Mouse (Mus musculus) lung, adult 18-20 months (tissue): ENCODE measurements around the gene Cnn2.

Source experiments
- DNase-seq, 2 experiments: peaks; one replicate each; pipeline ENCODE4 v3.0.0; 2022; ENCODE audit warnings: mixed read lengths in 2 of 2

Cnn2 gene

DNA sequence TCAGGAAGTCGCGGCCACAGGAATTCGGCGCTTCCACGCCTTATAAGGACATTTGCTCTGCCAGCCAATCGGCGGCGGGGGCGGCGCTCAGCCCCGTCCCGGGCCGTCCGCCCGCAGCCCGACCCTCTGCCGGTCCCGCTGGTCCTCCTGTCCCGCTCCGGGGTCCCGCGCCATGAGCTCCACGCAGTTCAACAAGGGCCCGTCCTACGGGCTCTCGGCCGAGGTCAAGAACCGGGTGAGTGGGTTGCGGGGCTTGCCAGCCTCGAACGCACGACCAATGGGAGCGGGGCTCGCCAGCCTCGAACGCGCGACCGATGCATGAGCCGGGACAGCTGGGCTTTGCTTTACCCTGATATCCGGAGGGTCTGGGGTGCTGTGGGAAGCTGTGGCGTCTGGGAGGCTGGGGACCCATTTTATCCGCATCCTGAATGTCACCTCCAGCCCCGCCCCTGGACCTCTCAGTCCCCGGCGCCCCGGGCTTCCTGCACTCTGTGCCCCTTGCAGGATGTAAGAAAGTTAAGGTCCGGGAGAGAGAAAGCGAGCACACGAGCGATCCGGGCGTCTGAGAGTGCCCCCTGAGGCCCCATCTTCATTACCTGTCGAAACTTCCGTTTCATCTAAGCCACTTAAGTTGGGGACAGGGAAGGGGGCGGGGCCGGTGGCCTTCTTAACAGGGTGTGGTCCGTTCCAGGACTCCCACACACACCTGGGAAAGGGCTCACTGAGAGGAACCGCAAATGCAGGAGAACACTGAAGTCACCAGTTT, at the start of gene Cnn2:
TSS of gene Cnn2 (plus strand) at position 79 of the 766 bp plus-strand sequence.
- peak; percentile 82 to 89 for DNase-seq

DNA sequence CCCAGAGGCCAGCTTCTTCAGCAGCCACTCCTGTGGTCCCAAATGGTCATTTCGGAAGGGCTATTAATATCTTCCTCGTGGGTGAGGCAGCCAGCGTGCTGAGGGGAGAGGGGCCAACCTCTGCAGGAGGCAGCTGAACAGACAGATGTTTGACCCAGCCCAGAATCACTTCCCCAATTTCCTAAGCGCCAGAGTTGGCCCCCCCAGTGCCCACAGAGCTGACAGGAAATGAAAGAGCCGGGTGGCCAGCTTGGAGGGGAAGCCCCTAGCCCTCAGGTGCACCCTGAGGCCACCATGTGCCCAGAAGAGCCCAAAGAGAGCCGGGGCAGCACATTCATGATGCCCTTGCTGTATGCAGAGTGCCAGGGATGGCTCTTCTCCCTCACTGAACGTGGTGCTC, 47.6 kb upstream of the Cnn2 start:
- peak; percentile 48 to 61 for DNase-seq

DNA sequence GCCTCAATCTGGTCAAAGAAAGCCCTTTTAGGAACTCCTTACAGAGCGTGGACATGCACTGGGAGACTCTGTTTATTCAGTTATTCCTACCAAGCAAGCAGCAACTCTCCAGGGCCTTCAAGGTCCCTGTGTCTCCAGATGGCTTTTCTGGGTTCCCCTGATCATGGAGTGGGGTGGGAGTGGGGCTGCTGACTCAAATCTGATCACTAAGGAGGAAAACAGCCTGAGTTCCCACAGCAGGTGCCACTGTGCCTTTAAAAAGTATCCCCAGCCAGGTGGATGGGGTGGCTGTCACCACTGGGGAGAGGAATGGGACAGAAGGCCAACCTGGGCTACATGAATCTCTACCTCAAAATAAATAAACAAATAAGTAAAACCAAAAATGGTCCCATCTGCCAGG, 45.4 kb upstream of the Cnn2 start:
- DNase-seq, result no peak

DNA sequence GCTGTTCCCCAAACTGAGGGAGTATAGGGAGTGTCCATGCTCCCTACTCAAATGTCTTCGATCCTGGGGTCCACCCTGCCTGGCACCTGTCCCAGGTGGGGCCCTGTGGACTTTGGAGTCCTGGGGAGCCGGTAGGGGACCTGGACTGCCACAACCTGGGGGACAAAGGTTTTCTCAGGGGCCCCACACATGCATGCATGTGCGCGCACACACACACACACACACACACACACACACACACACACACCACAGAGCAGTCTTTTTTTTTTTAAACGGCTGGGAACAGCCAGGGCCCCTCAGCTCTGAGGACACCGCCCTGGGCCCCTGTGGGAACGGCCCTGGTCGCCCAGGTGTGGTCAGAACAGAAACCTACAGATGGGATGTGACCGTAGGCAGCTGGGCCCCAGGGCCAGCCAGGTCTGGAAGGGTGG, 44.9 kb upstream of the Cnn2 start:
- no peak for DNase-seq

DNA sequence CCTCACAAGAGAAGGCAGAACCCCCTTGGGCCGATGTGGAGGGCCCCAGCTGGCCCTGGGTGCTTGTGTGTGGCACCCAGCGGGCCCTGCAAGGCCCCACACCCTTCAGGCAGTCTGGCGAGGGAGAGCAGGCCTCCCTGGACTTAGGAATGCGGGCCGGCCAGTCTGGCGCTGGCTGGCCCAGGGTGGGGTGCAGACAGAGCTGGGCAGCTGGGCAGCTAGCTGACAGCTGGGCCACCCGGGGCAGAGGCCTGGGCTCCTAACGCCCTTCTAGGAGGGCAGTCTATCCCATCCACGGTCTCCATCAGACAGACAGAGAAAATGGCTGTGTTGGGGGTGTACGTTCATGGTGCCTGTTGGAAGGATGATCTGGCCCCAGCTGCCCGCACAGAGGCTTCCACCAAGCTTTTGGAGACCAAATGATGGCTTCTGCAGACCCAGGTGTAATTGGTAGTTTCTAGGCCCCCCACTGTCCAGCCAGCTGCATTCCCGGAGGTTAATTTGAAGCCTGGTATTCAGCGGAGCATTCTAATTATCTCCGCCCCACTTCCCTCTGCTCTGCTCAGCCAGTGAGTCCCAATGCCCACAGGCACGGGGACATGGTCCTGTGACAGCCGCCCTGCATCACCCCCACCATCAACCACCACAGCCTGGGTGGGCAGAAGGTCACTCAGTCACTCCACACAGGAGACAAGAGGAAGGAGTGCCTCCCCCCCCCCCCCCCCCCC, 42.7 kb upstream of the Cnn2 start:
- DNase-seq, result peak; percentile 56 to 71

DNA sequence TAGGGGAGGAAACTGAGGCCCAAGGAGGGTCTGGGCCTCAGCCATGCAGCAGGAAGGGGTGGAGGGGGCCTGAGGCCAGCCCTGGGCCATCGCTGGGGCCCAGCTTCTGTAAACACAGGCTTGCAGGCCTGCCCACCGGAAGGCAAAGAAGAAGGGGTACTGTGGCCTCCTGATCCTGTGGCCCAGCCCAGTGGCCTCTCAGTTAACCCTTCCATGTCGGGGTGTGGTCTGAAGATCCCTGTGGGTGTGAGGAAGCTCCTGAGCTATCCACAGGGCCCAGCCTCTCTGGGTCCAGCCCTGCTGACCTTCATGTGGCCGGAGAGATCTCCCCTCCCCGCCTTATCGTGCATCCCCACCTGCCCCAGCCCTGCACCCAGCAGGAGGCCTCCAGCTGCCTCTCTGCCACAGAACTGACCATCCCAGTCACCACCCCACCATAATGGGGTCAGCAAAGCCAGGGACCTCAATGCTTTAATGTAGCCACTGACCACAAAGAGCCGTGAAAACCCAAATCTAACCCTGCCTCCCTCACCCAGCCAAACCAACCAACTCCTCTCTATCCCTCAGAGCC, 41.5 kb upstream of the Cnn2 start:
- DNase-seq, result no peak

DNA sequence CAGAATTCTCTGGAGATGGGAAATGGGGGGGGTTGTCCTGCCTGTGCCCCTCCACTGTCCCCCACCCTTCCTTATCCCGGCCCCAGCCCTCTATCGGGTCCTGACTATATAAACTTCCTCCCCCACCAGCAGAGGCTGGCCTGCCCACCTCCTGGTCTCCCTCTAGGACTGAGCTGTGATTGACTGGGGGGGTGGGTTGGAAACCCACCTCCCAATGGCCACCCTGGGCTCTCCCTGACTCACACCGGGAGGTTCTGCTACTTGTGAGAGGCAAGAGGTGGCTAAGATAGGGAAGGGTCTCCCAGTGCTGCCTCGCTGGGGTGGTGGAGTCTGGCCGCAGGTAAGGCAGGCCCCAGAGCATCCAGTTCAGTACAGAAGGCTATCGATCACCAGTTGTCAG, 40.9 kb upstream of the Cnn2 start:
- DNase-seq, result no peak

DNA sequence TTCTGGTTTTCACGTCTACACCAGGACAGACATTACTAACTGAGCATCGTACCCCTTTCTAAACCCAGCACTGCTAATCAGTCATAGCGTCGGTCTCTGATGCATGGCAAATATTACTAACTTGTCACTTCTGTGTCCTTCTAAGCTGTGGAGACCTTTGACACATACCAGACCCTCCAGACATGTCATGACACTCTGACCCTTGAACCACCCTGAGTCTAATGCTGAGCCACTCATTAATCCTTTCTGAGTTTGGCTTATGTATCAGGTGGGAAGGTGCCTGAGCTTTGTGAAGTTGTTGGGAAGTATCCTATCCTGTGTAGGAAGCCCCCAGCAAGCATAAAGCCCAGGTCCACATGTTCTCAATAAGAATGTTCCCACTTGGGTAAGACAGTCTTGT, 38.5 kb upstream of the Cnn2 start:
- DNase-seq, result no peak

DNA sequence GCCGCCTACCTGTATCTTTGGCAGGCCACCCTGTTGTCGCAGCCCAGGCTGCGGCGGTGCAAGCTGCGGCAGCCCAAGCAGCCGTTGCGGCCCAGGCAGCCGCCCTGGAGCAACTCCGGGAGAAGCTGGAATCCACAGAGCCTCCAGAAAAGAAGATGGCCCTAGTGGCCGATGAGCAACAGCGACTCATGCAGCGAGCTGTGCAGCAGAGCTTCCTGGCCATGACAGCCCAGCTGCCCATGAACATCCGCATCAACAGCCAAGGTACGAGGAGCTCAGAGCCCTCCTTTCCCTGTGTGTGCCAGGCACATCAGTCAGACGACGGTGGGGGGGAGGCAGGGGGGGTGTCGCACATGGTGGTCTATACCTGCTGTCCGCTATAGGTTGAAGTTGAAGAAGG, 37.7 kb upstream of the Cnn2 start:
- no peak for DNase-seq

DNA sequence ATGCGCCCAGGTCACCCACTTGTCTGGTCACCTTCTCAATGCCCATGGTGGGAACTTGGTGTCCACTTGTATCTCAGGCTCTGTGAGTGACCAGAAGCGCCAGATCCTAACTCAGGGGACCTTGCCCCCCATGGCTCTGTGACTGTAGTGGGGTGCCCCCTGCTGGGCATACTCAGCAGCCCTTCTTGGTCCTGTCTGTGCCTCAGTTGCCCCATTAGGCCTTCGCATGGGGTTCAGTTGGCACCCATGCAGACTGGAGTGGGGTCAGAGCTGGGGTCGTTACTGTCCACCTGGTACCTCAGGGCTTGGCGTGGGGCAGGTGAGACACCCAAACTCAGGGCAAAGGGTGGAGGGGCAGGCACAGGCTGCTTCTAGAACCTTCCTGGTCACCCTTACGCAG, 34.4 kb upstream of the Cnn2 start:
- DNase-seq, result peak; percentile 34 to 57

DNA sequence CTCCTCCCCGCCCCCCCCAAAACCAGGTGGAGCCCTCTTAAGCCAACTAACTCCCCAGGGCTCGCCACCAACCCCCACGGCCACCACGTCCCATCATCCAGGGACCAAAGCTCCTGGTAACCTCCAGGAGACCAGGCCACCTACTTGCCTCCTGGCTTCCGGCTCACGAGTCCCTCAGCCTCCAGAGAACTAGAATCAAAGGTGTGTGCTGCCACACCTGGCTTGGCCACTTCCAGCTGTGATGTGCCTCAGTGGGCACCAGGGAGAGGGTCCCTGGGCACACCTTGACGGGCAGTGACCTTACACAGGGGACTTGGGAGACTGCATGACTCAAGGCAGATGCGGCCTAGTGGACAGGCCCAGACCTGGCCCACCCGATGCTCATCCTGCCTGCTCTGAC, 32.7 kb upstream of the Cnn2 start:
- DNase-seq, result no peak

DNA sequence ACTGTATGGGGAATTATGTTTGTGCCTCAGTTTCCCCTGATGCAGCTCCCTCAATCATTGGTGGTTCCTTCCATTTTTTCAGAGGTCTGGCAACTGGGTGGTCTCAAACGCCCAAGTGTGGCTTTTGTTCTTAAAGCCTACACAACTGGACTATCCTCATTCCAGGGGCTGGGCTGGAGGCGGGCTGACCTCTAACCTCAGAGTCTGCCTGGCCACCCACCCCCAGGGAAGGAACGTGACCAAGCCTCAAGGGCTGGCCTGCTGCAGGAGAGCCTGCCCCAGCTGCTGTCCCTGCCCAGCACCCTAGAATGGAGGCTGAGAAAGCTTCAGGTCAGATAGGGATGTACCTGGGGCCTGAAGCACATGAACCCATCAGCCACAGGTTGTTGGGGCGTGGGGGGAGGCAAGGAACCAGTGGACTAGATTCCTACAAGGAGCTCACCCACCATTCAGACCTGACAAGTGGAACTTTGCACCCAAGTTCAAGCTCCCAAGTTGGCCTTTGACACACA, 31.7 kb upstream of the Cnn2 start:
- no peak for DNase-seq

DNA sequence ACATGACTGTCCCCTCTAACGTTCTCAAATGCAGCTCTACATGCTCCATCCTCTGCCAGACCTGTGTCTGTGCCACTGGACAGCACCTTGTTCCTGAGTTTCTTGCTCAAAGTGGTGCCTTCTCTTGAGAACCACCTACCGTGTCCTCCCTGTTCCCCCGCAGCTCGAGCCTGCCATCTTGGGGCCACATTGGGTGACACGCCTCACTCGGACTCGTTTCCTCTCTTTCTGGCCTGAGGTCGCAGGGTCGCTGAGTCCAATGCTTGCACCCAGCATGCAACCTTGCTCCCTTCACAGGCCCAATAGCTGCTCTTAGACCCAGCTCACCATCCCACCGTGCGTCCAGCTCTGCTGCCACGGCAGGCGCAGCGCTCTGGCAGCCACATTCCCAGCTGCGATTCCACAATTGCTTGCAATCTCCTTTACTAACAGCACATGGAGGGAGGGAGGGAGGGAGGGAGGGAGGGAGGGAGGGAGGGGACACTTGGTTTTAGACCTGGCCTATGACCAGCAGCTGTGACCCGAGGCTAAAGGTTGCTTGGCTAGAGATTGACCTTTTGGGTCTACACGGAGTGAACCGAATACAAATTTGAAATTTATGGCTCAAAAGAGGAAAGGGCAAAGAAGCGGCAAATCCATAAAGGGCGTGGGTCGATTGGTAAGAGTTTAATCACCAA, 30.1 kb upstream of the Cnn2 start:
- DNase-seq, result peak; percentile 86 to 89

DNA sequence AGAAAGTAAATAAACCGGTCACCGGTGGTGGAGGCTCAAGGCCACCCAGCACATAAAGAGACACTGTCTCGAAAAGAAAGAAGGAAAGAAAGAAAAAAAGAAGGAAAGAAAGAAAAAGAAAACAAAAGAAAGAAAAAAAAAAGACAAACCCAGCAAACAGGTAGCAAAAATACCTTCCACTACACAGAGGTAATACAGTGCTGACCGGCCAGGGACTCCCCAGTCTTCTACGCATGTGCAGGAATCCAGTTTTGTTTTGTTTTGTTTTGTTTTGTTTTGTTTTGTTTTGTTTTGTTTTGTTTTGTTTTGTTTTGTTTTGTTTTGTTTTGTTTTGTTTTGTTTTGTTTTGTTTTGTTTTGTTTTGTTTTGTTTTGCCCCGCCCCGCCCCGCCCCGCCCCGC, 29.0 kb upstream of the Cnn2 start:
- DNase-seq, result peak in 1 of 2 experiments; percentile 61

DNA sequence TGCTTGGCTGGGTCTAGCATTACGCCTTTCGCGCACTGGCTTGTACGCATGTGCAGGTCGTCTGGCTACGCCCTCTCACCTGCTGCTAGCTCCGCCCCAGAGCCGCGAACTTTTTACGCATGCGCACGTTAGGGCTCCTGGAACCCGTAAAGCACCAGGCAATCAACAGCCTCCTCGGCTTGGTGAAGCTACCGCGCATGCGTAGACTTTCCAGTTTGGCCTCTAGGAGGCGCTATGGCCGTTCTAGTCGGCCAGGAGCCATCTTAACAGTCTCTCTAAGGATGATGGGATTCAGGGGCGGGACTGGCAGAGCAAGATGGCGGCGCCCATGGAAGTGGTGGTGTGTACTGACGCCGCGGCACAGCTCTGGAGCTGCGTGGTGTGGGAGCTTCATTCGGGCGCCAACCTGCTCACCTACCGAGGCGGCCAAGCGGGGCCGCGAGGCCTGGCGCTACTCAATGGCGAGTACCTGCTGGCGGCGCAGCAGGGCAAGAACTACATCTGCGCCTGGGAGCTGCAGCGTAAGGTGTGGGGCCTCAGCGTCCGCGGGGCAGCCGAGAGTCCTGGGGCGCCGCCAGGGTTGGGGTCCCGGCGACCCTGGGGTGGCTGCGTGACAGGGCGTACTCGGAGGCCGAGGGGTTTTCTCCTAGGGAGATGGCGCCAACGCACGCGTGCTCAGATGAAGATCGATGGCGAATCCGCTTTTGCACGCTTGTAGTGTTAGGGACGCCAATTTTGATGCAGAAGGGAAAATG, 28.4 kb upstream of the Cnn2 start, which contains the start of gene Wdr18:
TSS of gene Wdr18 (plus strand) at position 306 of the 755 bp plus-strand sequence.
- peak; percentile 100 for DNase-seq

DNA sequence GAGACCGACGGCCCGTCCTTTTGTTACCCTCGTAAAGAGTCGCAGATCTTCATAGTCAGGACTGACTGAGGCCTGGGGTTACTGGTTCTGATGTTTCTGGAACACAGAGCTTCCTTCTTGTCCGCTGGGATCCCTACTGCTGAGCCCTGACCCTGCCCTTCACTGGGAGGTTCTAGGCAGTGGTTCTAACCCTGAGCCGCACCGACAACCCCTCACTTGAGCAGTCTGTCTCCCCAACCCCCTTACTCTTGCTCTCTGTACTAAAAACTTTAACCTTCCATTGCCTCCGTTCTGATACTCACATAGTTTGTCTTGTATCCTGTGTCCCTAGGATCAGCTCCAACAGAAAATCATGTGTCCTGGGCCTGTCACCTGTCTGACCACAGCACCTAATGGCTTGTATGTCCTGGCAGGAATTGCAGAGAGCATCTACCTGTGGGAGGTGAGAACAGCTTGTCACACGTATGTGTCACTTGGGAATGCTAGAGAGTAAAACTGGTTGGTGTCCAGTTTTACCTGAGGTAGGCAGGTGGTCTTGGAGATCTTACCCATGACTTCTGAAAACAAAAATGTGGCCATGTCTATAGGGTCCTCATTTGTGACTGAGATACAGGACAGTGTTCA, 27.6 kb upstream of the Cnn2 start:
- no peak for DNase-seq

DNA sequence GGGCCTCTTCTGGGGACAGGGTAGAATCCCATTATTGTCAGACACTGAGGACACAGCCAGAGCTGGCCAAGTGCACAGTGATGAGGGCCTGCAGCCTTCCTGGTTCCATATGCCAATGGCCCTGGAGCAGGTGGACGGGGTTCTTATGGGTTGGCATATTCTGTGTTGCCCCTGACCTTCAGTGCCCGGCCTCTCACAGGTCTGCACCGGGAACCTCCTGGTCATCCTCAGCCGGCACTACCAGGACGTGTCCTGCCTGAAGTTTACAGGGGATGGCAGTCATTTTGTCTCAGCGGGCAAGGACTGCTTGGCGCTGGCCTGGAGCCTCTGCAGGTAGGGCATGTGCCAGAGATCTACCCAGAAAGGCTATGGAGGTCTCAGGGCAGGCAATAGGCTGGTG, 23.7 kb upstream of the Cnn2 start:
- DNase-seq, result no peak

DNA sequence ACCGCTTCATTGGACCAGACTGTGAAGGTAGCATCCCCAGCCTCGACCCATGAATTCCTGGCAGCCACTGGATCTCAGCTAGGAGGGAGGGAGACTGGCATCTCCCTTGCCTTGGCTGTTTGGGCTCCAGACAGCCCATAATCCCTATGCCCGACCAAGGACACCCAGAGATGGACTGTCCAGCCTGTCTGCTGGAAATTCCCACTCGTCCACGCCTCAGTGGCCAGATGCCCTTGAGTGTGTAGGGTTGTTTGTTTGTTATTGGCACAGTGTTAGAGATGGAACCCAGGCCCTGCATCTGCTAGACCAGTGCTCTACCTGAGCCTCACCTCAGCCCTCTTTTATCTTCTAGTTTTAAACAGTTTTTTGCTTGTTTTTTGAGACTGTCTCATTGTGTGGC, 23.1 kb upstream of the Cnn2 start:
- no peak for DNase-seq

DNA sequence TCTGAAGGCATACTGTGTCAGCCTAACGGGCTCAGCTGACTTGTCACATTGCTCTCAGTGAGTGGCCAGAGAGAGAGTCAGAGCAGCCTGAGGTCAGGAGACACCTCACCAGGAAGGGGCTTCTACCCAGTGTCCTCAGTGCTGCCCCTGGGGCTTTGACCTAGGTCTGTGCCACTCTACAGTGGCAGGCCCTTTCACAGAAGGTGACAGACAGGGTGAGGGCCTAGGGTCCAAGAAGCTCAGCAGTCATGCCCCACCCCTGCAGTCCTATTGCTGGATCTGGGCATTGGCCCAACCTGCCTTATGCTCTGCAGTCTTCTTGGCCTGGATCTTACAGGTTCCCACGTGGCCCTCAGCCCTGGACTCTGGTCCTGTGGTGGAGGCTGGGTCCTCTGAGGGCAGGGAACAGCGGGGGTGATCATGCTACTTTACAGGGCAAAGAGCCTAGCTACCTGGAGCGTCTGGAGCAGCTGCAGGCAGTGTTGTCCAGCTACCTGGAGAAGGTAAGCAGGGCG, 21.4 kb upstream of the Cnn2 start:
- DNase-seq, result no peak

DNA sequence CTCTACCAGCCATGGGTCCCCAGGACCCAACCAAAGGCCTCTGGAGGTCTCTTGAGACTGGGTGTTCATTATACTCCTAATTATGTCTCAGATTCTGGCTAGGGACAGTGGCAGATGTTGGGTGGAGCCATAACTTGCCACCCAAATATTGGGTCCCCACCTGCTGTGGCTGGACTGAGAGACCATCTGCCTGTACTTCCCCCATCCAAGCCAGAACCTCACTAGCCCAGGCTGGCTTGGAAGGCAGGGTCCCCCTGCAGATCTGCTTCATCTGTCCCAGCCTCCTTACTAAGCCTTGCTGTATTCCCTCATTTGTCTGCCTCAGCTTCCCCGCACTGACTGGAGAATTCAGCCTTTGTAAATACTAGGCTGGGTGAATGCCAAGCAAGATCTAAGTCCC, 20.2 kb upstream of the Cnn2 start:
- DNase-seq, result no peak

DNA sequence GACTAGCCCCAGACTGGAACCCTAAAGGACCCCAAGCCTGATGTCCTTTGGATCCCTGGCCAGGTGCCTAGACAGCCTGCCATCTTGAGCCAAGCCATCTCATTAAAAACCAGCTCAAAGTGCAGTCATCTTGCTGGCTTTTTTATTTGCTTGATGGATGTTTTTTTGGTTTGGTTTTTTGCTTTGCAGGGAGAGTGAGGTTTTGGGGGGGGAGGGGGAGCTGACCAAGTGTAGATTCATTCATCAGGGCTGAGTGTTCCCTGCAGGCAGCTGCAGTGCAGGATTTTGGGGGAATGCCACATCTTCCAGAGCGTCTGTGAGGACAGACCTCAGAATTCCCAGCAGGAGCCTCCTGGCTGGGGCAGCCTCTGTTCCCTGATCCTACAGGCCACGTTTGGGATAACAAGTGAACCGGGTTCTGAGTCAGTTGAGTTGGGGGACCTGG, 19.2 kb upstream of the Cnn2 start:
- no peak for DNase-seq
